Mouse (Mus musculus): ENCODE measurements at regions not wholly inside any gene's neighbourhood (a gene's known extent, or its start where the extent isn't known, plus 50 kb on each side); places are given as distances from the start of the nearest gene placed in this dataset.

DNA sequence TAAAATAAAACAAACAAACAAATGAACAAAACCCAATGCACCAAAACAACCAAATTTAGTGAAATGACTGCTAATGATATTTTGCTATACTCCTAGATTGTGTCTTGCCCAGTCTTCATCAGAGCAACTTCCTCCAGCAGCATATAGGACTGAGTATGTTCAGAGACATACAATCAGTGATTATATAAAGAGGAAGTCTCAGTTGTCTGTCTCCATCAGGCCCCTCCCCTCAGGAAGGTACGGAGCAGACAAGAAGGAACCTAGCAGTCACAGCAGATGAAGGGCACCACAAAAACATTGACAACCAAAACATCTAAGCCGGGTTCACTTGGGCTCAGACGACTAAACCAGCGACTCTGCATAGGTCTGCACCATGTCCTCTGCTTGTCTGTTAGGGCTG, 930.7 kb upstream of the Fbxo33 start:
- H3K27ac ChIP-seq (ENCODE audit: low read depth): no peak overlapping the region
- H3K27me3 ChIP-seq (ENCODE audit: insufficient read depth, low read length): no peaks in the 10 kb centered on the region
- 76% methylated on average over 4 of the region's 4 CpGs for WGBS
- DNase-seq (no peak), ATAC-seq (ENCODE audit: insufficient read depth) (no peak)
- no peaks in the 10 kb centered on the region for H3K4me1 ChIP-seq (ENCODE audit: insufficient read depth)
- no peak overlapping the region for H3K9ac ChIP-seq
- TF ChIP-seq CTCF (IDR thresholded peaks at IDR 0.05; ENCODE audit: low read depth): no peak
- no peak overlapping the region for H3K4me3 ChIP-seq (ENCODE audit: low read depth, low read length)
- no peaks in the 10 kb centered on the region for H3K36me3 ChIP-seq (ENCODE audit: insufficient read depth)
- H3K4me2 ChIP-seq: no peak overlapping the region
- H3K9me3 ChIP-seq (ENCODE audit: low read depth, low read length): no peaks in the 10 kb centered on the region

DNA sequence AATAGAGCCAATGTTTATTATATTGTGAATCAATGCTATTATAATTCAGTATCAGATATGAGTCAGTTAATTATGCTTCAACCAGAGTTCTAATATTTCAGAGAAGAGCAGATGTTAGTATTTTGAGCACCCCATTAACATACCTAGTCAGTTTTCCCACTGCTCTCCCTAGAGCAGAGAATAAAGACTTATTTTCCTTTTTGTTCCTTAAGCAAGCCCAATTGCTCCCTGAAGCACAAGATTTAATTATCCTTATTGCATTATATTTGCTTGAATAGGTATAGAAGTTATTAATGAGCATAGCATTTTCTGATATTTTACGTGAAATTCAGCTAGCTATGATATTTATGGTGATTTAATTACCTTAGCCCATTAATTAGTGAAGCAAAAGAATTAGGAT, 927.8 kb upstream of the Fbxo33 start:
- Histone ChIP-seq H3K27me3 (ENCODE audit: insufficient read depth, low read length) (no peaks in the 10 kb centered on the region), H3K9me3 (ENCODE audit: low read depth, low read length) (no peaks in the 10 kb centered on the region), H3K4me2 (no peak overlapping the region), H3K4me1 (ENCODE audit: insufficient read depth) (no peaks in the 10 kb centered on the region), H3K36me3 (ENCODE audit: insufficient read depth) (no peaks in the 10 kb centered on the region), H3K27ac (ENCODE audit: low read depth) (no peak overlapping the region), H3K9ac (no peak overlapping the region), H3K4me3 (ENCODE audit: low read depth, low read length) (no peak overlapping the region)
- no peak for TF ChIP-seq CTCF (IDR thresholded peaks at IDR 0.05; ENCODE audit: low read depth)
- ATAC-seq (ENCODE audit: insufficient read depth) (no peak), DNase-seq (no peak)
- 67% methylated on average over 1 of the region's 1 CpGs for WGBS
